Mouse (Mus musculus) limb, embryonic 13.5 days (tissue): ENCODE measurements at regions not wholly inside any gene's neighbourhood (a gene's known extent, or its start where the extent isn't known, plus 50 kb on each side); places are given as distances from the start of the nearest gene placed in this dataset.

Experiments
- ATAC-seq: fragments of 200-750 bp; cut with Nextera tagmentation; 2 replicates; pipeline ENCODE4 v1.8.0; 2017; ENCODE audit warnings: low read depth, moderate number of reproducible peaks, moderate TSS enrichment; ENCODE audit not compliant: low FRiP score
- H3K27ac ChIP-seq: fragments of 300-500 bp; sonication (generic); 2 replicates; pipeline ENCODE4 v1.5.1; 2015; ENCODE audit warnings: inconsistent platforms, mild to moderate bottlenecking, moderate library complexity
- H3K27me3 ChIP-seq: fragments of 300-500 bp; sonication (generic); 2 replicates; pipeline ENCODE4 v1.6.1; 2015; ENCODE audit warnings: mild to moderate bottlenecking, inconsistent platforms
- H3K36me3 ChIP-seq: fragments of 300-500 bp; sonication (generic); 2 replicates; pipeline ENCODE4 v1.6.1; 2015; ENCODE audit warnings: inconsistent platforms, mild to moderate bottlenecking, moderate library complexity
- H3K4me1 ChIP-seq: fragments of 300-500 bp; sonication (generic); 2 replicates; pipeline ENCODE4 v1.6.1; 2015; ENCODE audit warnings: inconsistent platforms
- H3K4me2 ChIP-seq: fragments of 300-500 bp; sonication (generic); replicated peaks from 2 replicates; pipeline ENCODE4 v1.6.1; 2015; ENCODE audit warnings: inconsistent platforms, mild to moderate bottlenecking, moderate library complexity
- H3K4me3 ChIP-seq: fragments of 300-500 bp; sonication (generic); 2 replicates; pipeline ENCODE4 v1.5.1; 2015; ENCODE audit warnings: moderate library complexity, mild to moderate bottlenecking, inconsistent platforms
- H3K9ac ChIP-seq: fragments of 300-500 bp; sonication (generic); 2 replicates; pipeline ENCODE4 v1.6.1; 2015; ENCODE audit warnings: mild to moderate bottlenecking, inconsistent platforms
- H3K9me3 ChIP-seq: fragments of 300-500 bp; sonication (generic); 2 replicates; pipeline ENCODE4 v1.6.1; 2016; ENCODE audit warnings: inconsistent platforms
- WGBS: fragments of 180-500 bp; shearing (Covaris S2); methylation state at CpG from one replicate; pipeline ENCODE4 v1.1.7; 2015; 5-methylcytosine and 5-hydroxymethylcytosine counted together

- no peaks in the 10 kb centered on the region for H3K36me3 ChIP-seq
- no peak overlapping the region for H3K4me2 ChIP-seq
- WGBS: 48% methylated on average over 11 of the region's 11 CpGs
- H3K27ac ChIP-seq: no peak overlapping the region
- H3K4me3 ChIP-seq: no peak overlapping the region
- no peak for ATAC-seq
- 0 out of 2 replicates have a peak overlapping the region, but pooled peaks have one; percentile 8 for H3K9ac ChIP-seq
- no peaks in the 10 kb centered on the region for H3K9me3 ChIP-seq
- H3K27me3 ChIP-seq: no peaks in the 10 kb centered on the region
- H3K4me1 ChIP-seq: peaks cover 26% of the 10 kb centered on the region
These were observed 260.5 kb upstream of the Cnr1 start for GRCm38 (mm10) chr4:33663616-33664473.

GRCm38 (mm10) chr4:33664474-33664822 is 259.9 kb upstream of the Cnr1 start:
- WGBS: 75% methylated on average over 5 of the region's 5 CpGs
- no peak overlapping the region for H3K27ac ChIP-seq
- H3K4me2 ChIP-seq: no peak overlapping the region
- no peak overlapping the region for H3K4me3 ChIP-seq
- H3K9ac ChIP-seq: no peak overlapping the region
- no peaks in the 10 kb centered on the region for H3K27me3 ChIP-seq
- ATAC-seq: no peak
- no peaks in the 10 kb centered on the region for H3K9me3 ChIP-seq
- peaks cover 26% of the 10 kb centered on the region for H3K4me1 ChIP-seq
- H3K36me3 ChIP-seq: no peaks in the 10 kb centered on the region

- Histone ChIP-seq H3K27me3 (no peaks in the 10 kb centered on the region), H3K9me3 (no peaks in the 10 kb centered on the region), H3K9ac (no peak overlapping the region), H3K4me2 (no peak overlapping the region), H3K4me3 (no peak overlapping the region), H3K4me1 (peaks cover 26% of the 10 kb centered on the region), H3K36me3 (no peaks in the 10 kb centered on the region), H3K27ac (no peak overlapping the region)
- ATAC-seq: no peak
- 75% methylated on average over 14 of the region's 14 CpGs for WGBS
These were observed 259.0 kb upstream of the Cnr1 start for GRCm38 (mm10) chr4:33665250-33665873.

GRCm38 (mm10) chr4:33668431-33668830 is 256.0 kb upstream of the Cnr1 start:
- Histone ChIP-seq H3K4me2 (no peak overlapping the region), H3K9ac (no peak overlapping the region), H3K4me1 (peaks cover 20% of the 10 kb centered on the region), H3K4me3 (no peak overlapping the region), H3K36me3 (no peaks in the 10 kb centered on the region), H3K27me3 (no peaks in the 10 kb centered on the region), H3K27ac (no peak overlapping the region), H3K9me3 (no peaks in the 10 kb centered on the region)
- 59% methylated on average over 3 of the region's 3 CpGs for WGBS
- no peak for ATAC-seq

- no peaks in the 10 kb centered on the region for H3K4me1 ChIP-seq
- H3K9ac ChIP-seq: no peak overlapping the region
- no peak overlapping the region for H3K4me3 ChIP-seq
- no peaks in the 10 kb centered on the region for H3K27me3 ChIP-seq
- no CpG with 5 or more reads among the region's 5 CpGs for WGBS
- H3K27ac ChIP-seq: no peak overlapping the region
- H3K36me3 ChIP-seq: no peaks in the 10 kb centered on the region
- no peak overlapping the region for H3K4me2 ChIP-seq
- ATAC-seq: no peak
- H3K9me3 ChIP-seq: no peaks in the 10 kb centered on the region
These were observed 249.3 kb upstream of the Cnr1 start for GRCm38 (mm10) chr4:33675044-33675443.

GRCm38 (mm10) chr4:33679351-33679750 is 245.0 kb upstream of the Cnr1 start:
- ATAC-seq: no peak
- no peak overlapping the region for H3K9ac ChIP-seq
- 78% methylated on average over 3 of the region's 3 CpGs for WGBS

GRCm38 (mm10) chr4:33686135-33686534 is 238.3 kb upstream of the Cnr1 start:
- Histone ChIP-seq H3K9me3 (no peaks in the 10 kb centered on the region), H3K9ac (no peak overlapping the region), H3K27me3 (no peaks in the 10 kb centered on the region), H3K4me1 (0 out of 2 replicates have a peak, but pooled peaks cover 3% of the 10 kb centered on the region), H3K27ac (no peak overlapping the region), H3K36me3 (no peaks in the 10 kb centered on the region), H3K4me2 (no peak overlapping the region), H3K4me3 (no peak overlapping the region)
- 84% methylated on average over 8 of the region's 8 CpGs for WGBS
- no peak for ATAC-seq

More at GRCm38 (mm10) chr4:33679351-33679750, 245.0 kb upstream of the Cnr1 start:
- H3K27me3 ChIP-seq: no peaks in the 10 kb centered on the region
- no peaks in the 10 kb centered on the region for H3K4me1 ChIP-seq
- no peaks in the 10 kb centered on the region for H3K36me3 ChIP-seq
- H3K9me3 ChIP-seq: no peaks in the 10 kb centered on the region
- H3K4me3 ChIP-seq: no peak overlapping the region
- no peak overlapping the region for H3K4me2 ChIP-seq
- H3K27ac ChIP-seq: no peak overlapping the region

GRCm38 (mm10) chr4:33687434-33687833 is 237.0 kb upstream of the Cnr1 start:
- no peak overlapping the region for H3K4me2 ChIP-seq
- H3K9ac ChIP-seq: no peak overlapping the region
- 65% methylated on average over 7 of the region's 7 CpGs for WGBS
- 0 out of 2 replicates have a peak, but pooled peaks cover 3% of the 10 kb centered on the region for H3K4me1 ChIP-seq
- no peak for ATAC-seq
- no peak overlapping the region for H3K4me3 ChIP-seq
- H3K27me3 ChIP-seq: no peaks in the 10 kb centered on the region
- H3K36me3 ChIP-seq: no peaks in the 10 kb centered on the region
- H3K27ac ChIP-seq: no peak overlapping the region
- H3K9me3 ChIP-seq: no peaks in the 10 kb centered on the region

GRCm38 (mm10) chr4:33693441-33693840 is 231.0 kb upstream of the Cnr1 start:
- no peak overlapping the region for H3K4me3 ChIP-seq

GRCm38 (mm10) chr4:33696969-33697368 is 227.4 kb upstream of the Cnr1 start:
- Histone ChIP-seq H3K4me1 (peaks cover 2% of the 10 kb centered on the region; the same call in 1 of the 2 replicates), H3K27me3 (no peaks in the 10 kb centered on the region), H3K4me3 (no peak overlapping the region), H3K27ac (no peak overlapping the region; the same call in 1 of the 2 replicates), H3K4me2 (no peak overlapping the region), H3K9me3 (no peaks in the 10 kb centered on the region), H3K9ac (no peak overlapping the region), H3K36me3 (no peaks in the 10 kb centered on the region)
- WGBS: 51% methylated on average over 8 of the region's 8 CpGs
- ATAC-seq: peak; percentile 69; the same call in 1 of the 2 replicates

More at GRCm38 (mm10) chr4:33693441-33693840, 231.0 kb upstream of the Cnr1 start:
- Histone ChIP-seq H3K4me1 (no peaks in the 10 kb centered on the region), H3K9ac (no peak overlapping the region), H3K4me2 (no peak overlapping the region), H3K9me3 (no peaks in the 10 kb centered on the region), H3K27me3 (no peaks in the 10 kb centered on the region), H3K36me3 (no peaks in the 10 kb centered on the region), H3K27ac (no peak overlapping the region)
- ATAC-seq: no peak
- 88% methylated on average over 4 of the region's 4 CpGs for WGBS

GRCm38 (mm10) chr4:33702028-33702666 is 222.2 kb upstream of the Cnr1 start:
- H3K27me3 ChIP-seq: no peaks in the 10 kb centered on the region
- H3K27ac ChIP-seq: peak overlapping the region; percentile 7; the same call in 1 of the 2 replicates
- H3K4me2 ChIP-seq: no peak overlapping the region
- no peaks in the 10 kb centered on the region for H3K36me3 ChIP-seq
- no peak overlapping the region for H3K9ac ChIP-seq
- H3K4me3 ChIP-seq: no peak overlapping the region
- ATAC-seq: peak; percentile 71
- H3K9me3 ChIP-seq: no peaks in the 10 kb centered on the region
- H3K4me1 ChIP-seq: peaks cover 6% of the 10 kb centered on the region; the same call in 1 of the 2 replicates
- WGBS: 62% methylated on average over 7 of the region's 7 CpGs

- Histone ChIP-seq H3K4me2 (no peak overlapping the region), H3K36me3 (no peaks in the 10 kb centered on the region), H3K9ac (no peak overlapping the region), H3K9me3 (no peaks in the 10 kb centered on the region), H3K27me3 (no peaks in the 10 kb centered on the region), H3K4me1 (peaks cover 6% of the 10 kb centered on the region; the same call in 1 of the 2 replicates), H3K4me3 (no peak overlapping the region), H3K27ac (no peak overlapping the region)
- WGBS: 93% methylated on average over 6 of the region's 6 CpGs
- no peak for ATAC-seq
These were observed 218.7 kb upstream of the Cnr1 start for GRCm38 (mm10) chr4:33705722-33706121.
